Mouse (Mus musculus) adrenal gland, postnatal 25 days (tissue): ENCODE results near the gene Borcs5. TPM values are rescaled to one million over a fixed set of nuclear protein-coding genes. Genes with fewer than 3 reads are reported as not detected.

Experiments used
- DNase-seq: peaks from one replicate; pipeline ENCODE4 v3.0.0; 2021; ENCODE audit warnings: mixed read lengths
- total RNA-seq: library from RNA; stranded (reverse); gene quantifications from 2 replicates; pipeline ENCODE4 v1.2.3, GENCODE M21; 2021

The Borcs5 gene
- total RNA-seq, 1 experiment from 2014 or later = 17.5 TPM

DNA sequence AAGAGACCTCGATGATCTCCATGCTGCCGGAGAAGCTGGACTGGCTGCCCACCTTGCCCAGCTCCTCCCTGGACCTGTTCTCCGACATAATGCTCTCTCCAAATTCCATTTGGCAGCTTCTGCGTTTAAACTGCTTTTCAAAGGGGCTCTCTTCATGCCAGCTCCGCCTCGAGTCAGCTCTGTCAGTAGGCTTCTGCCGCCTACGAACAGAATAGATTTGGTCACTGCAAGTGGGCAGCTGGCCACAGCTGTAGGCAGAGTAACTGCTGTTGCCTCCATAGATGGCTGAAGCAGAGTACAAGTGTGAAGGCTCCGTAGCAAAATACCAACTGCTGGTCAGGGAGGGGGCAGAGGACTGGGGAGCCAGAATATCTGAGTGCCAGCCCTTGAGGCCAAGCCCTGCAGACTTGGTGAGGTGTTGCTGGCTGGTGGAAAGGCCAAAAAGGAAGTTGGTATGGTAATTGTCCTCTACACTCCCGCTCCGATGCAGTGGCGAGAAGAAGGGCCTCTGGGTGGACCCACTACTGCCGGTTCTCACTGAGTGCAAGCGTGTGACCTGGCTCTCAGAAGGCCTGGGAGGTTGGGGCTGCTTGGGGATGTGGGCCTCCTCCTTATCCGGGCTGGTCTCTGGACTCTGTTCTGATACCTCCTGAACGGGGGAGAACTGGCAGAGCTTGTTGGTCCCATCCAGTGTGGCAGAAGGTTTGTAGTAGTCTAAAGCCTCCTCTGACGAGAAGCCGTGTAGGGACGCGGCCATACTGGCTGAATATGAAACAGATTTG lies 78.8 kb downstream of the Borcs5 start:
- no peak for DNase-seq

DNA sequence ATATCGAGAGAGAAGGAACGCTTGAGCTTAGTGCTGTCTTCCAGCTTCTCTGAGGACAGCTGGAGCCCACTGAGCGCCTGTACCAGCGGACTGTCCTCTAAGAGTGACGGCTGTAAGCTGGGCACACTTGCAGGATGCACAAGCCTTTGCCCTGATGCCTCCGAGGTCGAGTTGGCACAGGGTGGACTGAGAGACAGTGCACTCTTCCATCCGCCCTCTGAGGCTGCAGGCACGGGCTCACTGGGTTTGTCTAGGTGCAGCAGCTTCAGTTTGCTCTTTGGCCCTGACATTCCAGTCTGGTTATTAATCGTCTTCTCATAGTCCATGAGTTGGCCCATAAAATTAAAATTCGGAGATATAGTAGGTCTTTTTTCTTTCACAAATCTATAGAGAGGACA lies 79.4 kb downstream of the Borcs5 start:
- peak; percentile 25 for DNase-seq

DNA sequence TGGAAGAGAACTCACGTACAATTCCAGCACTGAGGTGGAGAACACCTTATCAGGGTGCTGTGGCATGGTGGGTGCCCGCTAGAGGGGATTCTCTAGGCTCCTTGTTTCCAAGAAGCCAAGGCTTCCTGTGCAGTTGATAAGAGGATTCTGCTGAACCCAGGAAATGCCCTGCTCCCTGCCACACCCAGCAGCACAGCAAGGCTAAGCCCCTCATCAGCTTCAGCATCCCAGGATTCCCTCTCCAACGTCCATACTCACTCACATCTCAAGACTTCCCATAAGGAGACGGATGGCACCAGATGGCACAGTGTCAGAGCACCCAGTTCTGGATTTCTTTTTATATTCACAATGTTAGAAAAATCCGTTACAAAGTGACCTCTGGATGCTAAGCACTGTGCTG lies 79.8 kb downstream of the Borcs5 start:
- no peak for DNase-seq

GRCm38 (mm10) chr6:134720150-134720549 lies 80.8 kb downstream of the Borcs5 start:
- DNase-seq = no peak

DNA sequence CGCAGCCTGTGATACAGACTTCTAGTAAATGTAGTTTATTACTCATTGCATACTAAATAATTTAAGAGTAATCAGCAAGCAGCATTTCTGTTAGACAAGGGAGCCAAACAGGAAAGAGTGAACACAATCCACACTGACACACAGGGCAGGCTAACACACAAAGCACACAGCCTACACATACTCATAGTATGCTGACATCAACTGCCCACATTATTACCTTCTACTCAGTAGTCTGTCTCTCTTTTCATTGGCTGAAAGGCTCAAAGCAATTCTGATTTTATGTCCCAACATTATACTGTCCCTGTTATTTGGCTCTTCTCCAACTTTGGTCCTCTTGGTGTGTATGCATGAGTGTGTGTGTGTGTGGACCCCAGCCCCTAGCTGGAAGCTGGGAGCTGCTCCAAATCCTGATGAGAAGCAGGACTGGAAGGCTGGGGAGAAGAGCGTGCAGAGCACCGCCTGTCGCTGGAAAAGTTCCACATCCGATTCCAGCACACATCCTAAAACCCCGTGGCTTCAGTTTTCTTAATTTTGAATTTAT lies 82.5 kb downstream of the Borcs5 start:
- DNase-seq = no peak

GRCm38 (mm10) chr6:134722906-134723305 lies 83.6 kb downstream of the Borcs5 start:
- no peak for DNase-seq

GRCm38 (mm10) chr6:134723326-134723725 lies 84.0 kb downstream of the Borcs5 start:
- DNase-seq = no peak

- no peak for DNase-seq
These were observed 84.7 kb downstream of the Borcs5 start for GRCm38 (mm10) chr6:134723833-134724553.

- DNase-seq = no peak
These were observed 86.1 kb downstream of the Borcs5 start for GRCm38 (mm10) chr6:134725406-134725805.

GRCm38 (mm10) chr6:134730978-134731377 lies 91.7 kb downstream of the Borcs5 start:
- no peak for DNase-seq

DNA sequence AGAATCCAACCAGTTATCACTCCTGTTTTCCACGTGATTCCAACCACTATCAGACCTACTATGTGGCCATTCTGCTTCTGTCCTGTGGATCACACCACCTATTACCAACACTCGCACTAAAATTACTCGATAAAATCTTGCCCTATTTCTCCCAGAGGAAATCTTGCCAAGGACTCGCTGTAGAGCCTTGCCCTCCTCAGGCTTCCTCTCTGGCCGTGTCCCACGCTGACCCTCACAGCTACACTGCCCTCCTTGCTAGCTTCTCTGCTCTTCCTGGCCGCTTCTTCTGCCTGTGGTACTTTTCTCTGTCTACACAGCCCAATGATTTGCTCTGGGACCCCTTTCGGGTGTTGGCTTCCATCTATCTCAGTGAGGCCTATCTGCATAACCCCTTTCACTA lies 93.5 kb downstream of the Borcs5 start:
- DNase-seq = no peak

GRCm38 (mm10) chr6:134733800-134734221 lies 94.5 kb downstream of the Borcs5 start:
- DNase-seq = no peak

GRCm38 (mm10) chr6:134736853-134737252 lies 97.5 kb downstream of the Borcs5 start:
- no peak for DNase-seq

- DNase-seq = no peak
These were observed 104.3 kb downstream of the Borcs5 start for GRCm38 (mm10) chr6:134743568-134743967.

- DNase-seq = no peak
These were observed 106.6 kb downstream of the Borcs5 start for GRCm38 (mm10) chr6:134745876-134746275.

DNA sequence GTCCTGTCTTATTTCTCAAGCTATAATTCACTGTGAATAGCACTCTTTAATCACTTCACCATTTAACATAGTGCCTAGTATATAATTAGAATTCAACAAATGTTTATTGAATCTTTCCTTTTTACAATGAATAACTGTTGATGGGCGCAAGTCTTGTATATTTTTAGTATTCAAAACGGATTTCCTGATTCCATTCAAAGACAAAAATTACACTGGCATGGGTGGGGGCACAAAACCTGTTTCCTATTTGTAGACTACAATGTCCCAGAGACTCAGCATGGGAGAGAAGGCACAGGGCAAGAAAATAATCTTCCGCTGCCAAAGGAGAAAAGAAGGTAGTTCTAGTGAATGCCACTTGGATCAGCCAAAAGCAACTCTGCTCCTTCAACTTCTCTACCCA lies 108.8 kb downstream of the Borcs5 start:
- no peak for DNase-seq

- no peak for DNase-seq
These were observed 111.8 kb downstream of the Borcs5 start for GRCm38 (mm10) chr6:134751087-134751486.

GRCm38 (mm10) chr6:134751883-134752647 lies 112.8 kb downstream of the Borcs5 start:
- no peak for DNase-seq

GRCm38 (mm10) chr6:134753412-134753811 lies 114.1 kb downstream of the Borcs5 start:
- no peak for DNase-seq

DNA sequence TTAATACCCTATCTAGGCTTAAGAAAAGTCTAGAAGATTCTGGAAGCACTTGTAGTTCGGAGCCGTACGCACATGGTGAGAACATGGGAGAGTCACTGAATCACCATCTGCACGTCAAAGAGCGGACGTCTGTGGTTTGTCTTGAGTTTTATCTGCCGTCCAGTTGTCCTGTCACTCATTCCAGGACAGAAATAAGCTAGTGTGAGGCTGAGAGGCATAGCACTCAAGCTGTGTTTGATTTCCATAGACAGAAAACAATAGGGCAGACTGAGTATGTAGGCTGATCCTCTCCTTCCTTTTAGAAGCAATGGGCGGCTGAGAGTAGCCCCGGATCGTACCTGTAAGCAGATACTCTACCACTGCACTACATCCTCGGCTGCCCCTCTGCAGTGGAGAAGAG lies 114.5 kb downstream of the Borcs5 start:
- no peak for DNase-seq

- DNase-seq = no peak
These were observed 116.7 kb downstream of the Borcs5 start for GRCm38 (mm10) chr6:134756058-134756457.
